Mouse (Mus musculus) yolk sac, embryonic 10.5 days (tissue): ENCODE measurements at regions not wholly inside any gene's neighbourhood (a gene's known extent, or its start where the extent isn't known, plus 50 kb on each side); places are given as distances from the start of the nearest gene placed in this dataset.

Experiments used
- DNase-seq: peaks from one replicate; pipeline ENCODE4 v3.0.0-alpha.2; 2017; ENCODE audit warnings: low spot score

DNA sequence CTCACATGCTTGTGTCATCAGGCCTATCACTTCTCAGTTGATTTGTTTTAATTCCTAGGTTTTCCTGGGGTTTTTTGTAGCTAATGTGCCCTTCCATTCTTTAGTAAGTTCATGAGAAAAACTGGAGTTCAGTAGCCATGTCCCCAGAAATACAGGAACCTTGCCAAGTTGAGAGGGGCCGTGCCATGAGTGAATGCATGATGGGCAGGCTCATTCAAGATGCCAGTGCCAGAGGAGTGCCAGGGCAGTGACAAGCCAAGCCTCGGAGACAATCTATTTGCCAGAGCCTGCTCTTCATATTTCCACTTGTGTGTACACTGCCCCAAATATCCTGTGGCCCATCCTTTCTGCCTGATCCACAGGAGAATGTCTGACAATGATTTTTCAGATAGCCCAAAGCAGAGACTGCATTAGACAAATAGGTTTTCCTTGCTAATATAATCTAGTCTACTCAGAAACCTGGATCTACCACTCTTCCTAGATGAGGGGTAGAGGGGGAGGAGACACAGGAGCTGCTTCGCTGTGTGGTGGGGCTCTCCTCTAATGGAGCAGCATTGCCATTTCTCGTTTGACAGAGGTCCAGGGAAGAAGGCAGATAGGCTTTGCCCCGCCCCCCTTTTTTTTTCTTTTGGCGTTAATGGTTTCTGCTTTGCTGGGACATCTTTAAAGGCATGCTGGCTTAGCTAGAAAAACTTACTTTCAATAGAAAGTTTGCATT lies 569.5 kb upstream of the Arid1b start:
- no peak for DNase-seq

DNA sequence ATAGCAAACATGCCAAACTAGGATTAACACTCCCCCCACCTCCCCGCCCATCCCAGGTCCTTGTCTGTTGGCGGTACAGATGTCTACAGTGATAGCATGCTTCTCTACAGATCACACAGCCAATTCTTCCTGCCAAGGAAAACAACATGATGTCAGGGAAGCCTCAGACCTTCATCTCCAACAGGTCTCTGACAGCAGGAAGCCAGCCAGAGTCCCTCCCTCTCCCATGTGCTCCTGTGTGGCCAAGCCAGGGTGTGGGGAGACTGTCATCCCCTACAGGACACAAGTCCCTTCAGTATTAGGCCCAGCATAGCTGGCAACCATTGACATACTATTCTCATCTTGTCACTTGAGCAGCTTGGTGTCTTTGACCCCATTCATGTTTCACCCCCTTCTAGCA lies 568.8 kb upstream of the Arid1b start:
- no peak for DNase-seq

DNA sequence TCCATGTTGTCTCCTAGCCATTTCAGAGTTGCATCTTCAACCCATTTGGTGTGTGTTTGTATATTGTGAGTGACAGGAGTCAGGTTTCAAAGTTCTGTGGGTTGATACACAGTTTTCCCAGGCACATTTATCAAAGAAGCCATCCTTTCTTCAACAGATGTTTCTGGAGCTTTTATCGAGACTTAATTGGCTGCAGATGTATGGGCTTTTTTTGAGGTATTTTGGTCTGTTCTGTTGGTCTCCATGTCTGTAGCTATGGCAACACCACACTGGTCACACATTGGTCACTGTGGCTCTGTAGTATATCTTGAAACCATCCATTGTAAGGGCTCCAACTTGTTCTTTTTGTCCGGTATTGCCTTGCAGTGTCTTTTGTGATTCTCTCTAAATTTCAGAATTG lies 565.1 kb upstream of the Arid1b start:
- DNase-seq, result no peak

DNA sequence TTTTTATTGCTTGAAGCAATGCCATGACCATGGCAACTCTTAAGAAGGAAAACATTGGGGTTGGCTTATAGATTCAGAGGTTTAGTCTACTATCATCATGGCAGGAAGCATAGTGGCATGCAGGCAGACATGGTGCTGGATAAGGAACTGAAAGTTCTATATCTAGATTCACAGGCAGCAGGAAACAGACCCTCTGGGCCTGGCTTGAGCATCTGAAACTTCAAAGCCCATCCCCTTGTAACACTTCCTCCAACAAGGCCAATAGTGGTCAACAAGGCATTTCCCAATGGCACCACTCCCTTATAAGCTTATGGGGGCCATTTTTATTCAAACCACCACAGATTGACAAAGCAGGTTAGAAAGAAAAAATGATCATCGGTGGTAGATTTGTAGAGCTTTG lies 548.5 kb upstream of the Arid1b start:
- DNase-seq, result no peak

DNA sequence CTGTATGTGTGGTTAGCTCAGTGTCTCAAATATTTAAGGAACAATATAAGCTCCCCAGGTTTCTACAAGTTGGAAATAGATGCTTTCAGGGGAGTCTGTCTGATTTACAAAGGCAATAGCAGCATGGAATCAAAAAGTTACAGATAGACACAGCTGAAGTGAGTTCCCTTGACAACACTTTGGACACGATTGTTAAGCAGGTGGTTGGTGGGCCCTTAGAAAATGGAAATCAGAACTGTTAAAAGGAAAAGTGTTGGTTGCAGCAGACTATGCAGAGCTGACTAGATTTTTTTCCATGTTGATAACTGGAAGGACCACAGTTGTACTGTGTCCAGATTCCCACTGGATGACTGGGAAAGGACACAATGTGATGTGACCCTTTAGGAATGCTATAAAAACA lies 536.6 kb upstream of the Arid1b start:
- no peak for DNase-seq

DNA sequence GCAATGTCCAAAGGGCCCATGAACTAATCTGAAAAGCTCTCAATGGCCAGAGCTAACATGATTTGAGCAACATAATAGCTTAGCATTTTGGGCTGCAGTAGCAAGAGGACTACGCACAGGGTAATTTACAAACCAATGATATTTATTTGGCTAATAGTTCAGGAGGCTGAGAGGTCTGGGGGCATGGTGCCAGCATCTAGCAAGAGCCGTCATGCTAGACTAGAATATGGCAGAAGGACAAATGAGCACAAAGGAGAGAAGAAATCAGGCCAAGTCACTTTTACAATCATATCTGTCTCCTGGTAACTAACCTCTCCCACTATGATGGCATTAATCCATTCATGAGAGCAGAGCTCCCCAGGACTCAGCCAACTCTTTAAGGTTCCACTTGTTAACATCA lies 532.6 kb upstream of the Arid1b start:
- no peak for DNase-seq

DNA sequence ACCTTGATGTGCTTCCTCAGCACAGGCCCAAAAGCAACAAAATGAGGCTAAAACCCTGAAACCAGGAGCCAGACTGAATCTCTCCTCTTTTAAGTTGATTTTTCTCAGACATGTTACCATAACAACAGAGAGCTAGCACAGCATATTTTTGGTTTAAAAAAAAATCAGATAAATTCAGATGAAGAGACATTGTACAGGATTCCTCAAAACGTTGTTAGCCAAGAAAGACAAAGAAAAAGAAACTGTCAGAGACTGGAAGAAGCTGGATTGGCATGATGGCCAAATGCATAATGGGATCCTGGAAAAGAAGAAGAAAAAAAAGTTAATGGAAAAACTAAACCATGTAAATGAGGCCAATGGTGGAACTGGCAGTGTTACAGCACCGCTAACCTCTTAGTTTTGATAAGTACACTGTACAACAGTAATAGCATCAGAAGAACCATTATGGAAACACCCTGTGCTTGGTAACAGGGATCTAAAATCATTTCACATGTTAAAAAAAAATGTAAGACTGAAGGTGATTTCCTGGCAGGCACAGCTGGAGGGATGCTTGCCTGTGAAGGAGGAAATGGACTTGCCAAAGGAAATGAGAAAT lies 529.7 kb upstream of the Arid1b start:
- DNase-seq, result no peak

DNA sequence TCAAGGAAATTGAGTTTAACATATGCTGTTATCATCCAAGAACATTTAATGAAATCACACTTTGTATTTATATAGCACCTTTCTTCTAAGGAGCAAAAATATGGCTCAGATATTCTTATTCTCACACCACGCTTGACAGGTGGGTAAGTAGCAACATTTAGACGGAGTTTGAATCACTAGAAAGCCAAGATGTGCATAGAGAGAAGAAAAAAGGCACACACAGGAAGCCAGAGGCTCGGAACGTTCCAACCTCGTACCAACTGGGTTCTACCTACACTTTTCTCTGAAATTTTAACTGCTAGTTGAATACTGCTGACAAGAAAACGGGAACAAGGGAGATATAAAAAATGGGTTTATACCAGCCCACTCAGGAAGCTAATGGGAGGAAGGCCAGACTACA lies 528.4 kb upstream of the Arid1b start:
- no peak for DNase-seq

DNA sequence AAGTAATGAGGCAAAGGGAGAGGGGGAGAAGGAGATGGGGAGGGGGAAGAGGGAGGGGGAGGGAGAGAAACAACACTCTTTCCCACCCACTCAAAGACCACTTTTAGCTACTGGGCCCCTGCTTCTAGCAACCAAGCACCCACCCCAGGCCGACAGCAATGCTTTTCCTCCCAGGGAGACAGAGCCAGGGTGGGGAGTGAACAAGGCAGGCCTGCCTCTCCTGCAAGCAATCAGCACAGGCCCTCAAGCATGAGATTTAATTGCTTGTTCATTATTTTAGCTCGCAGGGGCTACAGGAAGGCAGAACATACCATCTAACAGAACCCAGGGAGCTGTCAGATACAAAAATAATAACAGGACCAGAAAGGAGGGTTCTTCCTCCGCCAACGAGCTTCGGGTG lies 521.7 kb upstream of the Arid1b start:
- DNase-seq, result no peak

DNA sequence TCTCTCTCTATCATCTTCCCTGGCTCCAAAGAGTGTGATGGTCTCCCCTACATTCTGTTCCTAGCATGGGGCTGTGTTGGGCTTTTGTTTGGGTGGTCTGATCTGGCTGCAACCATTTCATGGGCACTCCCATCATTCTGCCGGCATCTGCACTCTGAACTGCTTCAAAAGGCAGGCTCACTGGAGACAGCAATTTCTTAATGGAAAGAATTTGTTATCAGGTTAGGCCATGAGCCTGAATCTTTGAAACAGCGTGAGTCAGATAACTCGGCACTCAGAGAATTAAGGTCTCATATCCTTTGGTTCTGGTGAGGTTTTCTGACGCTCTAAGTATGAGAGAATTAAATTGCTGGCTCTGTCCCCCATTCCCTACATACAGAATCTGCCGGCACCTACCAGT lies 519.8 kb upstream of the Arid1b start:
- DNase-seq, result no peak

DNA sequence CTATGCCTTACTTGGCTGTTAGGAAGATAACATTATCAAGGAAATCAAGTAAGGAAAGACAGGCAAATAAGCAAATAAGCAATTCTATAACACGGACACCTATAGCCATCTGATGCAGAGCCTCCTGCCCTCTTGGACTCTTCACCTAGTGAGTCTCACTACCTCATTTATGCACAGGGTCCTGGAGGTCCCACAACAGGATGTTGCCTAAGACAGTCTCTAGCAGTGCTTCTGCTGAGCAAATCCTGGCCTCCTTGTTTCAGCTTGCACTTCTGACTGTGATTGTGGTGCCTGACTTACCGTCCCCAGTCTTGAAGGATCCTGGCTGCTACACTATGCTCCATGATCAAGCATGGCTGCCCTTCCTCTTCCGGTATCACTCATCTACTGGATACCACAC lies 518.5 kb upstream of the Arid1b start:
- DNase-seq, result no peak

DNA sequence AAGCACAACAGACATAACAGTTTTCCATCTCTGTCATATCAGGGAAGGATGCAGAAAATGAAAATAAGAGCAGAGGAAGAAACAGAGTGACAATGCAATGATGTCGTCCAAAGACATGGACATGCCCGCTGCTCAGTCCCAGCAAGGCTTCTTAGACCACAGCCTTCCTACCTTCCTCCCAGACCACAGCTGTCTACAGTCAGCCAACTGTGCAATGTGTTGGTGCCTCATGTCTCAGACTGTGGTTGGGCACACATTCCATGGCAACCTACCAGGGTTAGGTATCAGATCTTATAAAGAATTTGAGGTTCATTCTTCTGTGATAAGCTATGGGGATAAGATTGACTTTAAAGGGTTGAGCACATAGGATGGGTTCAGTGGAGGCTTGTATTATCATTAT lies 499.7 kb upstream of the Arid1b start:
- no peak for DNase-seq

DNA sequence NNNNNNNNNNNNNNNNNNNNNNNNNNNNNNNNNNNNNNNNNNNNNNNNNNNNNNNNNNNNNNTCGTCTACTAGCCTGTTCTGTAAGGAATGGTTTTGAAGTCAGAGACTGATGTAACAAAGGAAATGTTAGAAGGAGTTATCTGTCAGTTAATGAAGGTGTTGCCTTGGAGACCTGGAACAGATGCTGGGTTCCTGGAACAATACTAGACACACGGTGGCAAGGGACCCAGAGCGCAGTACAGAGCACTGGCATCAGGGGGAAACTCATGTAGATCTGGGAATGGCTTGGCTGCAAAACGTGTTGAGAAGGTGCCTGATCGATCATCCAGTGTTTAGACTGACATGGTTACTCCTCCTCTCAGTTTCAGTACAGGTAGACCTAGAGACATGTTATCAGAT lies 493.6 kb upstream of the Arid1b start:
- DNase-seq, result no peak

DNA sequence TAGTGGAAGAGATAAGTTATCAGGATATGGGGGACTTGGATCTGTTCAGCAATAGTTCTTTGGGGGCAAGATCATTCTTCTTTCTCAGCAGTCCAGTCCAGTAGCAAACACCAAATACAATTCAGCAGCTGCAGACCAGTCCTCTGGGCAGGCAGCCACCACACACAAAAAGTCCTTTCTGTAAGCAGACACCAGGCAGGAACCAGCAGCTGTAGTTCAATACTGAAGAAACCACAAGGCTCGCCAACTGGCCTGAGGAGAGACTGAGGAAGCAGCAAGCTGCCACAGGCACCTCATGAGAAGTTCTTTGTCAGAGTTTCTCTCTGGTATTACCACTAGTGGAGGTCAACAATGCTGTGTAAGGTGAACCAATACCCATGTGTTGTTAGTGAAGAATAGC lies 493.1 kb upstream of the Arid1b start:
- DNase-seq, result no peak

DNA sequence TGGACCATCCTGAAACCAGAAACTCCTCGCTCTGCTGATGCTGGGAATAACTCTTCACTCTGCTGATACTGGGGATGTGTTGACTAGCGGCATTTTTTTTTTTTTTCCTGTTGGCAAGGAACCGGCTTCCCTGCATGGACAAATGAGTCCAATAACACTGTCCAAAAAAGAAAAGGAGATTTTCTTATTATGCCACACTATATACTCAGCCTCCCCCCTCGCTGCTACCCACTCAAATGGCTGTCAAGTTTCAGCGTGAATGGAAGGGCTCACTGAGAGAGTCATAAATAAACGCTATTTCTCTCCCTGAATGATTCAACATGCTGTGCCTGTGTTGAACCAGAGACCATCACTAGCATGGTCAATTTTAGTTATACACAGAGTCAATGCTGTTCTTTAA lies 489.2 kb upstream of the Arid1b start:
- DNase-seq, result no peak

DNA sequence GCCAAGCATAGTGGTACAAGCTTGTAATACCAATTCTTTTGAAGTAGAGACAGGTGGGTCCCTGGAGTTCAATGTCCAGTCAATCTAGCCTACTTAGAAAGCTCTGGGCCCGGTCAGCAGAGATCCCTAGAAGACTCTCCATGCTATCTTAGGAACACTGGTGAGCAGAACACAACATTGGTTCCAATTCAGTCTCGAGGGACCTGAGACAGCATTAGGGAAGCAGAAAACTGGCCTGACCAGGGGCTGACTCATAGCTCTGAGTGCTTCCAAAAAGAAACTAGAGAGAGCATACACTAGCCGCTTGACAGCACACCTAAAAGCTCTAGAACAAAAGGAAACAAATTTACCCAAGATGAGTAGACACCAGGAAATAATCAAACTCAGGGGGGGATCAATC lies 484.6 kb upstream of the Arid1b start:
- no peak for DNase-seq

DNA sequence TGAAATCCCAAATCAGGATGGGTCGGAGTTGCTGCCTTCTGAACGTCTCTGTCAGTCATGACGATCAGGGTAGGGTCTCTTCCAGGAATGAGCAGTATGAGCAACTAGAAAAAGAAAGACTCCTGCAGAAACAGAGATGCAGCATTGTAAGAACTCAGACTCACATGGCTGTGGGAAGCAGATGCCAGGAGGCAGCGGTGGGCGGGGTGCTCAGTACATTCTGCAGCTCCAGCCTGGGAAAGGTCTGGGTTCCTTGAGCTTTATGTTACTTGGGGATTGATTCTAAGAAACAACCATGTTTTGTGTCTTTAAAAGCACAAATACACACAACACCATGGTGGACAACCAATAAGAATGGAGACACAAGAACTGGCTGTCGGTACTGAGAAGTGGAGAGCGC lies 478.0 kb upstream of the Arid1b start:
- DNase-seq, result no peak

DNA sequence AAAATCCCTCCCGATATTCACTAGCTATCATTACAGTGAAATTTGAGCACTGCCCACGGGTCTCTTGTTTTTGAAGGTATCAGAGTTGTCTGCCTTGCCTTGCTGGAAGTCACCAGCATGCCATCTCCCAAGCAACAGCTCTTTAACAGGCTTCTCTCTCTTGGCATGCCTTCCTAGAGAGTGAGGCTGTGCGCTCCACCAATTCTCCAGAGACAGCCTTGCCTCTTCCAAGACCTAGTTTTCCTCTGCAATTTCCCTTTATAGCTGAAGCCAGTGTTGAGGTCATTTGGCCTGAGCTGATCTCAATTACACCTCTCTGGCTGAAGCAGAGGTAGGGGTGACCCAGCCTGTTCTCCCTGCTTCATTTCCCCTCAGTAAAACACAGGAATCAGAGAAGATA lies 477.3 kb upstream of the Arid1b start:
- DNase-seq, result no peak

DNA sequence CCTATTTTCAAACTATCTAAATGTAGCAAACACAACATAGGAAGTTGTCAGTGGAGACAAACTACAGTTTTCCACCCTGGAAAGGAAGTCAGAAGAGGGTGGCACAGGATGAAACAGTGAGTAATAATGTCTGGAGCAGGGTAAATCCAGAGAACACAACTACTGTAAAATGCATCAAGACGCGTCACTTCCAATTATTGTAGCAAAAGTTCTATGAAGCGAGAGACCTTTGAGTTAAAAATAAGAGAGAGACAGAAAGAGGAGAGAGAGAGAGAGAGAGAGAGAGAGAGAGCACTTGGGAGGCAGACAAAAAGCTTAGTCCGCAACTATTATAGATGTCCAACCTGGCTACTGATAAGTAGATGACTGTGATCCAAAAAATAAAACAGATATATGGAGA lies 473.1 kb upstream of the Arid1b start:
- DNase-seq, result no peak

DNA sequence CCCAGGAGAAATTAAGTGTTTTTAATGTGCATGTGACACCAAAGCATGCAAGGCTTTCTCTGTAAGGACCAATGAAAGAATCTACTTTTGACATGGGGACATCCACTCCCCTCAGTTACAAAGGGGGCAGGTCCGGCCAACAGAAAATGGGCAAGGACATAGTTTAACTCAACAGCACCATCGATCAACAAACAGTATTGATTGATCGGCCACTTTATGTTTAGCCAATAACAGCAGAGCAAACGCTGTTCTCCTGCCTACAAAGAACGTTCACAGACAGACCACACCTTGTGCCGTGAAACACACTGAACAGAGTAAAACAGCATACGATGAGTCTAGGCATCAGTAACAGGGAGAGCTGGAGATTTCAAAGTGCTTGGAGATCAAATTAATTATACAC lies 467.7 kb upstream of the Arid1b start:
- DNase-seq, result no peak

DNA sequence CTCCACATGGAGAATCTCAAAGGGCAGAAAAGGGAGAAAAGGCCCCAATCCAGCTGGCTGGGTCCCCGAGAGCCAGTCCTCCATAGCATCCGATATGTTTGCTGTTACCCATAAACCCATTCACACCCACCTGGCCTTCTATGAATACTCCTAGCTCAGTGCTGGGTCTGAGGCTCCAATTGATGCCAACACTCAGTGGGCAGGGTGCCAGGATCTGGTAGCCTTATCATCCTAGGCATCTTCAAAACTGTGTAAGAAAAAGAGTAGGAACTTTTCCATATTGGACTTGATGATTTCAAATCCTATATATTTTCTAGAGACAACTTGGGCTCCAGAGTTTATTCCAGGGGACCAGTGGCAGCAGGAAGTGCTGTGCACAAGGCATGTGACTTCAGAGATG lies 462.0 kb upstream of the Arid1b start:
- DNase-seq, result no peak

DNA sequence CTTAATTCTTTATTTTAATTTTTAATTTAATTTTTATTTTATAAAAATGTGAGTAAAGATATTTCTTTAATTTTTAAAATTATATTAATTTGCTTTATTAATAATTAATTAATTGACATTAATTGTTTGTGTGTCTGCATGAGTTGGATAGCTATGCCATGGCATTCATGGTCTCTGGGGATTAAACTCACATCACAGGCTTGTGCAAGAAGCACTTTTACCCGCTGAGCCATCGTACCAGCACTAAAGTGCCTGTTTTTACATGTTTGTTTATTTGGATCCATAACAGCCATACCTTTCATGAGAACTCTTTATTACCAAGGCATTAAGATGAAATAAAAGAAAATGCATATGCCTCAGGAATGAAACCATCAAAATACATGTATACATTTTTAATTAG lies 453.7 kb upstream of the Arid1b start:
- no peak for DNase-seq

DNA sequence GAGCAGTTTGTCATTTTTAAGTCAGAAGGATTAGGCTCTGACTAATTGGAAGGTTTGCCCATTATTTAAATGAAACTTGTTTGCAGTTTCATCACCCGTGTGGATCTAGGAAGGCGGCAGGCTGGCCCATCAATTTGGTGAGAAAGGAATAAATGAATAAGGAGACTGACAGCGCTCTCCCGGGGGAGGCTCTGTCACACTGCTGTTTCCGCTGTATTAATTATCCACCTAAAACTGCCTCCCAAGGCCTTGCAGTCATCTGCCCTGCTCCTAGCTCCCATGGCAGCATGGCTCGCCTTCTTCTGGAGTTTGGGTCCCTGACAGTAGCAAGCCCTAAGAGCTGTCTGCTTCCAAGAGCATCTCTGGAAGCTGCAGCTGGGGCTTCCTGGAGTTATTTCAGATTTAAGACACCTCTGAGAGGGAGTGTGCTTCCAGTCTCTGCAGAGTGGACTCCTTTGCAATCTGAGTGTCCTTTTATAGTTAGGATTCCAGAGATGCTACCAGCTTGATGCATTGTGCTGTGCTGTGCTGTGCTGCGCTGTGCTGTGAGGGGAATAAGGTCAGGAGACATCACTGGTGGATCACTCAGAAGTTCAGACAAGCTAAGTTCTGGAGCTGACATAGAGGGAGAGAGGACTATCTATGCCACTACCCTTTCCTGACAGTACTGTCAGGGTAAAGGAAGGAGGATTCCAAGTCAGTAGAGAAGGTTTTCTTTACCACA lies 452.9 kb upstream of the Arid1b start:
- no peak for DNase-seq

DNA sequence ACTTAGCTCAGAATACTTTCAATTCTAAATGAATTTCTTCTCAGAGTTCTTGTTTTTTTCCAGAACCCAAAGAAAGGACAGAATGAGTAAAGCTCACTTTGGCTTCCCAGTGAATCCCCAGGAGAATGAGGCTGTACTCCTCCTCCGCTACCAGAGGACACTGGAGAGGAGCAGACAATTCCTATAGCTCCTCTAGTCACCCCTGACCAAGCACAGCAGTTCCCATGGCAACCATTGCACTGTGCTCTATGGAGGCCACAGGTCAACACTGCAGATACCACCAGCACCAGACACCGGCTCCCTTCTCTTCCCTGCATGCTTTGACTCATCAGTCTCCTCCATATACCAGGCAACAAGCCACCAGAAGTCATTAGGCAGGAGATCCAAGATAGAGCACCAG lies 447.6 kb upstream of the Arid1b start:
- no peak for DNase-seq
